Mouse (Mus musculus) ovary, adult 18-20 months (tissue): ENCODE data around the gene Wdr20.

Source experiments
- DNase-seq: peaks from one replicate; pipeline ENCODE4 v3.0.0; 2022; ENCODE audit warnings: low spot score, mixed read lengths

Gene Wdr20

DNA sequence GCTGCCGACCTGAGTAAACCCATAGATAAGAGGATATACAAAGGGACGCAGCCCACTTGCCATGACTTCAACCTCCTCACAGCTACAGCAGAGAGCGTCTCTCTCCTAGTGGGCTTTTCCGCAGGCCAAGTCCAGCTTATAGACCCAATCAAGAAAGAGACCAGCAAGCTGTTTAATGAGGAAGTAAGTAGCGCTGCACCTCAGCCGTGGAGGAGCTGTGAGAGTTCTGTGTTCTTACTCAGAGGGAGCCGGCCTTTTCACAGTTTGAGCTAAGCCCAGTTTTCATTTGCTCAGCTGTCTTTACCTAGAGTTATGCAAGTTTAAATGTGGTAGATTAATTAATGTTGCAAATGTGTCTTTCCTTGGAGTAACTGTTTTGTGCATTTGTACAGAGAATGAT lies 41.6 kb downstream of the Wdr20 start:
- DNase-seq: no peak

- DNase-seq: no peak
Measured at GRCm38 (mm10) chr12:110781181-110781580, 43.4 kb downstream of the Wdr20 start.

DNA sequence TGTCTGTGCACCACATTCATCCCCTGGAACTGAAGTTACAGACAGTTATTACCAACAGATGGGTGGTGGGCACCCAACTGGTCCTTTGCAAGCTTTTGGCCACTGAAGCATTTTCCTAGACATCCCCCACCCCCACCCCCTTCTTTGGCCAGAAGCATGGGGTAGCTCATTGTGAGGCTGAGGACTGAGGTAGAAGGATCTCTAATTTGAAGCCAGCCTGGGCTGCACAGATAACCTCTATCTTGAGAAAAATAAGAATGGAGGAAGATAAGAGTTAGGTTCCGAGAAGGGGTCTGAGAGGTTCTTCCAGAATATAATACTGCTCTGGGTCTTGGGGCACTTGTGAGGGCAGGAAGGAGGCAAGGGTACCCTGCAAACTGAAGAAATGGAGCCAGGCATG lies 44.5 kb downstream of the Wdr20 start:
- DNase-seq: no peak

DNA sequence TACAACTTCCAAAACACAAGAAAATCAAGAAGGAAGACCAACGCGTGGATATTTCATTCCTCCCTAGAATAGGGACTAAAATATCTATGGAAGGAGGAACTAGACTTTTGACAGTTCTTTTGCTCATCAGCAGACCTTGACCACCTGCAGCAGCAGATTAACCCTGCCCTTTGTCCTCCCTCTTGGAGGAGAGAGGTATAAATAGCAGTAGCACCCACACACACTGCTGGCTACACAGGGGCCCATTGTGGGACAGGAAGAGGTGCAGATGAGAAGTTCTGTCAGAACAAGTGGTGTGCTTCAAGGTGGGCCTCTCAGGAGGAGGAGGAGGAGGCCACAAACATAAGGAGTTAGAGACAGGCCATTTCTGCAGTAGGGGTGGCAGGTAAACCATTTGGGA lies 46.5 kb downstream of the Wdr20 start:
- DNase-seq: no peak

GRCm38 (mm10) chr12:110786243-110786642 lies 48.5 kb downstream of the Wdr20 start:
- DNase-seq: no peak

GRCm38 (mm10) chr12:110790580-110790979 lies 52.8 kb downstream of the Wdr20 start:
- no peak for DNase-seq

DNA sequence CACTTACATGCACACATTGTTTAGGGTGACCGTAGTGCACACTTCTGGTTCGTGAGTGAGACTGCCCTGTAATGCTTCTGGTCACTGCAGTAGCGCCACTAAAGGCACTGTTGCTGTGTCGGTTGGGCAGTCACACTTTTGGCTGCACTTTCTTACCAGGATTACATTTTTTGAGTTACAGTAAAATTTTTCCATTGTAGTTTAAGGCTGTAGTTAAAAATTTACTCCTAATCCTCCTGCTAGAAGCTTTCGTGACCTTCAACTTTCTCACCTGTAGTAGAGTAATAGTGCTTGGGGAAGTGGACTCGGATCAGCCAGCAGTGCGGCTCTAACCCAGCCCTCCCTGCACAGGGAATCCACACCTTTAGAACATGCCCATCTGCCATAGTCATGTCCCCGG lies 53.3 kb downstream of the Wdr20 start:
- DNase-seq: no peak

GRCm38 (mm10) chr12:110795035-110795434 lies 57.3 kb downstream of the Wdr20 start:
- DNase-seq: no peak

DNA sequence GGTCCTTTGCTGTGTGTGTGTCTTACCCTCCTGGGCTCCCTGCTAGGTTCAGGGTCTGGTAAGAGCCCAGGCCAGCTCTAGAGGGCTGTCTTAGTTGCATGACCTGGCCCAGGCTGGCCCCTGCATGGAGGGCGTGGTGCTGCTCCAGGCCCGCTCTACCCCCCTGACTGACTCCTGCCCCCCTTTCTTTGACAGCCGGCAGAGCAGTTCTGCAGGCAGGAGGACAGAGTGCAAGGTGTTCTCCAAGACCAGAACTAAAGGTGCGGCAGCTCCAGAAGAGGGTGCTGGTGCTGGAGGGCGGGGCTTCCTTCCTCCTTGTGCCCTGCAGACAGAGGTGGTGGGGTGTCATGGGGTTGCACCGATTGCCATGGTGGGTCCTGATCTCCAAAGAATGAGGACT lies 59.0 kb downstream of the Wdr20 start:
- no peak for DNase-seq

DNA sequence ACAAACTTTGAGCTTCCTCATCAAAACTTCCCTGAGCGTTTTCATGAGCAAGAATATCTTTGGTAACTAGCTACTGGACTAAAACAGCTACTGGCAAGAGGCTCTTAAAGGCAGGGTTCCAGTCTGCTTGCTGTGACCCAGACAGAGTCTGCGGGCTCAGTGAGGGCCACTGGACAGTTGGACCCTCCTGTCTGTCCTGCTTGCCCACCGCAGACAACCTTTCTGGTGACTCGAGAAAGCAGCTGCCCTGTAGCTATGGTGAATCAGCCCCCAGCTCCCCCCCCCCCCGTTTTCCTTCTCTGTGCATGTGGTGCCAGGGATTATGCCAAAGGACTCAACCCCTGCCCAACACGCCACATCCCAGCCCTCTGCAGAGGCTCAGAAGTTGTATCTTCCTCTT lies 59.5 kb downstream of the Wdr20 start:
- no peak for DNase-seq

DNA sequence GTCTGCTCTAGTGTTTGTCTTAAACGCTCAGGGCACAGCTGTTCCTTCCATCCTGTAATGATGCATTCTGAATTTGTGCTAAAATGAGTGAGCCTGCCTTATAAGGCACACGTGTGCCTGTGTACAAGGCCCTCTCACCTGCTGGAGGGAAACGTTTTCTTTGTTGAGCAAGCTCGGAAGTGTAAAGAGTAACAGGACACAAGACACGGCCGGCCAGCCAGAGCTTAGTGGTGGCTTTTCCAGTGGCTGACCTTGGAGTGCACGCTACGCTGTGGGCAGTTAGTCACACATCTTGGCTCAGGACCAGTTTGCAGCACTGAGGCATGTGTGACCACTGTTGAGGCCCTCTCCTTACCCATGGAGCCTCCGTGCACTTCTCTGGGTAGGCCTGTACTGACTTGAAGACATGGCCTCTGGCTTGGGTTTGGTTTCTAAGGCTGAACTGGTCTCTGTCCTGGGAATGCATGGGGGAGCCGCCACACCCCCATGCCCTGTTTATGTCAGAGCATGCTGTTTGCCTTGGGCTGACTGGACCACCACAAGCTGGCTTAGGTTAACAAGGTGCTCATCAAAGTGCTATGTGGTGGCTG lies 60.2 kb downstream of the Wdr20 start:
- peak; percentile 61 for DNase-seq

DNA sequence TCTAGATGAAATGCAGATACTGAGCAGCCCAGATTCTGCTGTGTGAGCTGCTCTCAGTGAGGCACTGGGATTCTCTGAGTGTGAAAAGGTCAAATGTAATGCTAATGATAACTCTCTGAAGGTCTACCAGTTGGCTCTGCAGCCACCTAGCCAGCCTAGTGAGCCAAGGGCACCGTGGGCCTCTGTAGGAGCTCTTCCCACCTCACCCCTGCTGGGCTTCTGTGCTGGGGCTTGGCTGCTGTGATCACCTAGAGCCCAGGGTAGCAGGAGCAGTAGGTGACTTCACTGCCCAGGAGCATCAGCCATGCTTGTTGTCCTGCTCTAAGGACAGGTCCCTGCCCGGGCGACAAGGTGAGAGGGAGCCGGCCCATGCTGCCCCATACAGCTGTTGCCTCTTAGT lies 61.5 kb downstream of the Wdr20 start:
- DNase-seq: no peak

GRCm38 (mm10) chr12:110801876-110802464 lies 64.2 kb downstream of the Wdr20 start:
- DNase-seq: no peak

GRCm38 (mm10) chr12:110802674-110803297 lies 65.0 kb downstream of the Wdr20 start:
- no peak for DNase-seq

DNA sequence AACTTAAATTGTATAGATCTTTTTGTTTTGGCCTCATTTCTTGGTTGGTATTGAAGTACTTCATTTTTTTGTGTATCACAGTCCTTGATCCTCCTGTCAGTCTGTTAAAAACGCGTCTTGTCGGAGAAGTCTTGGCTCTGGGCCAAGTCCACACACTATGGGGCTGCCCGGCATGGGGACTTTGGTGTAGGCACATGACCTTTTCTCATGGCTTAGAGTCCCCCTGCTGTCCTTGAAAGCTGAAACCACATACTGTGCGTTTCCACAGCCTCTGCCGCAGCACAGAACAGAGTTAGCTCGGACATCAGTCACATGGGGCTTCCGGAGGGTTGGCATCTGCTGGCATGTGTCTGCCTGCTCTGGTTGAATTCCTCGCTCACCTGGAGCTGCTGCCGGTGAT lies 66.5 kb downstream of the Wdr20 start:
- DNase-seq: peak; percentile 16

GRCm38 (mm10) chr12:110806301-110806970 lies 68.7 kb downstream of the Wdr20 start:
- no peak for DNase-seq

- DNase-seq: no peak
Measured at GRCm38 (mm10) chr12:110808430-110808829, 70.7 kb downstream of the Wdr20 start.

GRCm38 (mm10) chr12:110808848-110809247 lies 71.1 kb downstream of the Wdr20 start:
- no peak for DNase-seq

- DNase-seq: no peak
Measured at GRCm38 (mm10) chr12:110813132-110813531, 75.4 kb downstream of the Wdr20 start.

DNA sequence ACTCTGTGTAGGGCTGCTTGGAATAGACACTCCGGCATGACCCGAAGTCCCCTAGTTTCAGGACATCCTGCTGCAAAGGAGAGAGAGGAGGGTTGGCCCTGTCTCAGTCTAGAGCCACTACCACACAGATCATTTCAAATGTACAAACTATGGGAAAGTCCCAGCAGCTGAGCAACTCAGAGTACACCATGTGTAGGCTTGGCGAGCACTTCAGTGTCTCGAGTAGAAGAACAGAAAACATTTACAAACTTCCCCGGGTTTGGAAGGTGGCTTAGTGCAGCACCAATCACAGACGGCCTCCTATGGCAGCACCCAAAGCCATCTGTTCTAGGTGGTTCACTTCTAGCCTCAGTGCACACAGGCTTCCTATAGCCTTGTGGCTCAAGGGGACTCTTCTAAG lies 75.9 kb downstream of the Wdr20 start:
- DNase-seq: no peak

DNA sequence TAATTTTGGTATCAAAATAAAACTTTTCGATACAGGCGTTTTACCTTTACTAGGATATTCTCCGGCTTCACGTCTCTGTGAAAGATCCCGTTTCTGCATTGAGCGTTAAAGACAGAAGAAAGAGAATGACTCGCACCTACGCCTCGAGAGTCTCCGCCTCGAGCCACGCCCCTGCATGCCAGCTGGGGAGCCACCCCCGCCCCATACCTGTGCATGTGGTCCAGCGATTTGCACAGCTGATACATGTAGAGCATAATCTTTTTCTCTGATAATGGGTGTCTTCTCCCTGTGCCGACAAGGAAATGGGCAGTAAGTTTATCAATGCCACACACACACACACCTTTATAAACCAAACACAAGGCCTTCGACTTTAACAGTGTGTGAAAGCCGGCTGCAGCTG lies 77.2 kb downstream of the Wdr20 start:
- DNase-seq: no peak

DNA sequence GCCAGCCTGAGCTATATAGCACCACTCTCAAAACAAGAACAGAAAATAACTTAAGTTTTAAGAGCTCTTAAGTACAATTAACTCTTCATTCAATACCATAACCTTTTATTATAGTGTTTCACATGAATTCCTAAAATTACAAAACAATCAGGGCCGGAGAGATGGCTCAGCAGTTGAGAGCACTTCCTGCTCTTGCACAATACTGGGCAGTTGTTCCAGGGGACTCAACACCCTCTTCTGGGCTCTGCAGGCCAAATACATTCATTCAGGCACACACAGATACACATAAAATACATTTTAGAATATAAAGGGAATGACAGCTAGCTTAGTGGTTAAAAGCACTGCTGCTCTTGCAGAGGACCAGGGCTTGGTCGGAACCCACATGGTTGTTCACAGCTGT lies 79.1 kb downstream of the Wdr20 start:
- no peak for DNase-seq

GRCm38 (mm10) chr12:110819367-110819766 lies 81.6 kb downstream of the Wdr20 start:
- DNase-seq: no peak
